Mouse (Mus musculus) bone marrow, adult 2 months (tissue): ENCODE results near the gene Hoxc5. TPM values are rescaled to one million over a fixed set of nuclear protein-coding genes. Genes with fewer than 3 reads are reported as not detected.
A peak's percentile ranks its signal among the peaks of the same experiment; 100 is the strongest.

ENCODE experiments used
- H3K27ac ChIP-seq: fragments of 200-500 bp; 2 replicates; pipeline ENCODE4 v1.5.1; 2012; ENCODE audit warnings: low read depth, mild to moderate bottlenecking, control low read depth, inconsistent platforms, low read length; ENCODE audit not compliant: control insufficient read depth, poor library complexity, insufficient read depth
- H3K4me1 ChIP-seq: fragments of 200-500 bp; 2 replicates; pipeline ENCODE4 v1.6.1; 2011; ENCODE audit warnings: low read length; ENCODE audit not compliant: control insufficient read depth, insufficient read depth
- H3K4me3 ChIP-seq: fragments of 200-500 bp; replicated peaks from 2 replicates; pipeline ENCODE3; 2011; ENCODE audit warnings: mild to moderate bottlenecking, low read depth, low read length, control low read depth; ENCODE audit not compliant: control insufficient read depth
- CTCF ChIP-seq: fragments of 200-500 bp; IDR thresholded peaks from 2 replicates; pipeline ENCODE4 v1.5.1; 2011; ENCODE audit warnings: low read length, control low read depth; ENCODE audit not compliant: control insufficient read depth, insufficient read depth
- POLR2A ChIP-seq: fragments of 200-500 bp; IDR thresholded peaks from 2 replicates; pipeline ENCODE4 v1.6.1; 2011; ENCODE audit warnings: low read depth, mild to moderate bottlenecking, control low read depth, low read length, borderline replicate concordance; ENCODE audit not compliant: control insufficient read depth
- WGBS: fragments of 180-500 bp; shearing (Covaris S2); methylation state at CpG from one replicate; pipeline ENCODE4 v1.1.7; 2018; 5-methylcytosine and 5-hydroxymethylcytosine counted together
- polyA plus RNA-seq: library from polyadenylated mRNA; stranded (reverse); fragments of >200 nt; gene quantifications from 2 replicates; pipeline ENCODE4 v1.2.4, GENCODE M21; 2011; ENCODE audit warnings: low replicate concordance; ENCODE audit not compliant: missing spikeins, insufficient read depth, insufficient read length

Hoxc5 gene
- polyA plus RNA-seq, 1 experiment: 0.80 TPM

GRCm38 (mm10) chr15:103000501-103000901, 33.3 kb downstream of the Hoxc5 start:
- no peaks in the 10 kb centered on the region for H3K4me1 ChIP-seq
- no peak overlapping the region for H3K4me3 ChIP-seq
- H3K27ac ChIP-seq: peak overlapping the region; percentile 22; the same call in 1 of the 2 replicates
- 24% methylated on average over 24 of the region's 24 CpGs for WGBS
- TF ChIP-seq POLR2A (no peak), CTCF (no peak)

GRCm38 (mm10) chr15:103001370-103001769, 34.1 kb downstream of the Hoxc5 start:
- H3K4me1 ChIP-seq: no peaks in the 10 kb centered on the region
- TF ChIP-seq POLR2A: no peak
- TF ChIP-seq CTCF: no peak
- no peak overlapping the region for H3K27ac ChIP-seq
- WGBS: 57% methylated on average over 2 of the region's 2 CpGs
- no peak overlapping the region for H3K4me3 ChIP-seq

GRCm38 (mm10) chr15:103002156-103002555, 34.9 kb downstream of the Hoxc5 start:
- 69% methylated on average over 4 of the region's 4 CpGs for WGBS
- TF ChIP-seq CTCF (no peak), POLR2A (no peak)
- Histone ChIP-seq H3K27ac (no peak overlapping the region), H3K4me1 (no peaks in the 10 kb centered on the region), H3K4me3 (no peak overlapping the region)

- H3K4me3 ChIP-seq: no peak overlapping the region
- H3K4me1 ChIP-seq: no peaks in the 10 kb centered on the region
- TF ChIP-seq POLR2A: no peak
- TF ChIP-seq CTCF: no peak
- H3K27ac ChIP-seq: no peak overlapping the region; the same call in 1 of the 2 replicates
- WGBS: 15% methylated on average over 13 of the region's 13 CpGs
These were observed 35.7 kb downstream of the Hoxc5 start for GRCm38 (mm10) chr15:103002821-103003448.

GRCm38 (mm10) chr15:103005308-103005707, 38.1 kb downstream of the Hoxc5 start:
- no peak for TF ChIP-seq POLR2A
- no peak for TF ChIP-seq CTCF
- 9% methylated on average over 17 of the region's 17 CpGs for WGBS
- Histone ChIP-seq H3K27ac (no peak overlapping the region), H3K4me3 (no peak overlapping the region), H3K4me1 (no peaks in the 10 kb centered on the region)

GRCm38 (mm10) chr15:103005797-103006196, 38.6 kb downstream of the Hoxc5 start:
- Histone ChIP-seq H3K4me1 (no peaks in the 10 kb centered on the region), H3K4me3 (no peak overlapping the region), H3K27ac (no peak overlapping the region)
- 19% methylated on average over 5 of the region's 5 CpGs for WGBS
- TF ChIP-seq CTCF (no peak), POLR2A (no peak)

GRCm38 (mm10) chr15:103006326-103006725, 39.1 kb downstream of the Hoxc5 start:
- WGBS: 50% methylated on average over 1 of the region's 1 CpGs
- H3K4me3 ChIP-seq: no peak overlapping the region
- TF ChIP-seq CTCF (no peak), POLR2A (no peak)
- no peaks in the 10 kb centered on the region for H3K4me1 ChIP-seq
- H3K27ac ChIP-seq: no peak overlapping the region

- WGBS: 7% methylated on average over 27 of the region's 27 CpGs
- H3K27ac ChIP-seq: no peak overlapping the region
- H3K4me3 ChIP-seq: no peak overlapping the region
- TF ChIP-seq CTCF: no peak
- TF ChIP-seq POLR2A: no peak
- no peaks in the 10 kb centered on the region for H3K4me1 ChIP-seq
These were observed 42.2 kb downstream of the Hoxc5 start for GRCm38 (mm10) chr15:103009265-103010111.
